Mouse (Mus musculus): Measurements from ENCODE around the gene Ift80. TPM values are rescaled to one million over a fixed set of nuclear protein-coding genes. Genes with fewer than 3 reads are reported as not detected.
"Not testable (repeated sequence)": the region's sequence is repeated elsewhere in the genome, so short reads cannot be mapped to it uniquely, and the experiment has no call there.

Gene Ift80
- total RNA-seq (2017), result 33.7 and 36.8 TPM in 2 replicates

- peak; percentile 90 to 94 for ATAC-seq (replicated peaks in 1 of 2; ENCODE audit: insufficient read depth in 1 of 2, low FRiP score in 2 of 2, low TSS enrichment in 1 of 2, low read depth in 1 of 2, poor library complexity in 2 of 2, severe bottlenecking in 2 of 2)
These were observed at the start of gene Ift80, which contains the start of gene Smc4 for GRCm38 (mm10) chr3:69004437-69005337. Ift80 (minus strand) TSS chr3:69004570. Smc4 (plus strand) TSS chr3:69004738.

GRCm38 (mm10) chr3:69051894-69052293 lies 47.5 kb upstream of the Ift80 start:
- ATAC-seq (replicated peaks in 1 of 2; ENCODE audit: insufficient read depth in 1 of 2, low FRiP score in 2 of 2, low TSS enrichment in 1 of 2, low read depth in 1 of 2, poor library complexity in 2 of 2, severe bottlenecking in 2 of 2), result no peak

GRCm38 (mm10) chr3:69049011-69049410 lies 44.6 kb upstream of the Ift80 start:
- no peak for ATAC-seq (replicated peaks in 1 of 2; ENCODE audit: insufficient read depth in 1 of 2, low FRiP score in 2 of 2, low TSS enrichment in 1 of 2, low read depth in 1 of 2, poor library complexity in 2 of 2, severe bottlenecking in 2 of 2)

GRCm38 (mm10) chr3:69047684-69048083 lies 43.3 kb upstream of the Ift80 start:
- ATAC-seq (replicated peaks in 1 of 2; ENCODE audit: insufficient read depth in 1 of 2, low FRiP score in 2 of 2, low TSS enrichment in 1 of 2, low read depth in 1 of 2, poor library complexity in 2 of 2, severe bottlenecking in 2 of 2), result no peak

GRCm38 (mm10) chr3:69046509-69046908 lies 42.1 kb upstream of the Ift80 start:
- no peak for ATAC-seq (replicated peaks in 1 of 2; ENCODE audit: insufficient read depth in 1 of 2, low FRiP score in 2 of 2, low TSS enrichment in 1 of 2, low read depth in 1 of 2, poor library complexity in 2 of 2, severe bottlenecking in 2 of 2)

GRCm38 (mm10) chr3:69045750-69046149 lies 41.4 kb upstream of the Ift80 start:
- no peak for ATAC-seq (replicated peaks in 1 of 2; ENCODE audit: insufficient read depth in 1 of 2, low FRiP score in 2 of 2, low TSS enrichment in 1 of 2, low read depth in 1 of 2, poor library complexity in 2 of 2, severe bottlenecking in 2 of 2)

- ATAC-seq (replicated peaks in 1 of 2; ENCODE audit: insufficient read depth in 1 of 2, low FRiP score in 2 of 2, low TSS enrichment in 1 of 2, low read depth in 1 of 2, poor library complexity in 2 of 2, severe bottlenecking in 2 of 2), result peak; percentile 14 to 30; a peak in 3 of 4 replicates
These were observed 41.0 kb upstream of the Ift80 start for GRCm38 (mm10) chr3:69045400-69045703.

- ATAC-seq (replicated peaks in 1 of 2; ENCODE audit: insufficient read depth in 1 of 2, low FRiP score in 2 of 2, low TSS enrichment in 1 of 2, low read depth in 1 of 2, poor library complexity in 2 of 2, severe bottlenecking in 2 of 2), result peak; percentile 75
These were observed 40.5 kb upstream of the Ift80 start, which contains the start of gene Trim59 for GRCm38 (mm10) chr3:69044645-69045399. Trim59 (minus strand) TSS chr3:69044755.

GRCm38 (mm10) chr3:69044167-69044591 lies 39.8 kb upstream of the Ift80 start:
- ATAC-seq (replicated peaks in 1 of 2; ENCODE audit: insufficient read depth in 1 of 2, low FRiP score in 2 of 2, low TSS enrichment in 1 of 2, low read depth in 1 of 2, poor library complexity in 2 of 2, severe bottlenecking in 2 of 2), result peak in 1 of 2 experiments; percentile 20; a peak in 2 of 4 replicates

GRCm38 (mm10) chr3:69041298-69041697 lies 36.9 kb upstream of the Ift80 start:
- peak; percentile 56 to 57 for ATAC-seq (replicated peaks in 1 of 2; ENCODE audit: insufficient read depth in 1 of 2, low FRiP score in 2 of 2, low TSS enrichment in 1 of 2, low read depth in 1 of 2, poor library complexity in 2 of 2, severe bottlenecking in 2 of 2)

GRCm38 (mm10) chr3:69040105-69040504 lies 35.7 kb upstream of the Ift80 start:
- no peak for ATAC-seq (replicated peaks in 1 of 2; ENCODE audit: insufficient read depth in 1 of 2, low FRiP score in 2 of 2, low TSS enrichment in 1 of 2, low read depth in 1 of 2, poor library complexity in 2 of 2, severe bottlenecking in 2 of 2)

- no peak for ATAC-seq (replicated peaks in 1 of 2; ENCODE audit: insufficient read depth in 1 of 2, low FRiP score in 2 of 2, low TSS enrichment in 1 of 2, low read depth in 1 of 2, poor library complexity in 2 of 2, severe bottlenecking in 2 of 2)
These were observed 21.9 kb upstream of the Ift80 start for GRCm38 (mm10) chr3:69026133-69026783.

GRCm38 (mm10) chr3:69020764-69021163 lies 16.4 kb upstream of the Ift80 start:
- no peak for ATAC-seq (replicated peaks in 1 of 2; ENCODE audit: insufficient read depth in 1 of 2, low FRiP score in 2 of 2, low TSS enrichment in 1 of 2, low read depth in 1 of 2, poor library complexity in 2 of 2, severe bottlenecking in 2 of 2)

GRCm38 (mm10) chr3:69020285-69020684 lies 15.9 kb upstream of the Ift80 start:
- 0 out of 4 replicates have a peak, but pooled peaks of 1 of the 2 experiments have one; percentile 32 for ATAC-seq (replicated peaks in 1 of 2; ENCODE audit: insufficient read depth in 1 of 2, low FRiP score in 2 of 2, low TSS enrichment in 1 of 2, low read depth in 1 of 2, poor library complexity in 2 of 2, severe bottlenecking in 2 of 2)

- ATAC-seq (replicated peaks in 1 of 2; ENCODE audit: insufficient read depth in 1 of 2, low FRiP score in 2 of 2, low TSS enrichment in 1 of 2, low read depth in 1 of 2, poor library complexity in 2 of 2, severe bottlenecking in 2 of 2), result not testable (repeated sequence)
These were observed 14.3 kb upstream of the Ift80 start for GRCm38 (mm10) chr3:69018635-69019034.

GRCm38 (mm10) chr3:69017181-69017580 lies 12.8 kb upstream of the Ift80 start:
- ATAC-seq (replicated peaks in 1 of 2; ENCODE audit: insufficient read depth in 1 of 2, low FRiP score in 2 of 2, low TSS enrichment in 1 of 2, low read depth in 1 of 2, poor library complexity in 2 of 2, severe bottlenecking in 2 of 2), result peak in 1 of 2 experiments; percentile 60; a peak in 2 of 4 replicates

- no peak for ATAC-seq (replicated peaks in 1 of 2; ENCODE audit: insufficient read depth in 1 of 2, low FRiP score in 2 of 2, low TSS enrichment in 1 of 2, low read depth in 1 of 2, poor library complexity in 2 of 2, severe bottlenecking in 2 of 2)
These were observed 4.5 kb upstream of the Ift80 start for GRCm38 (mm10) chr3:69008873-69009272.
